Mouse (Mus musculus) CH12.LX (cell line): ENCODE results near the gene Phb. TPM values are rescaled to one million over a fixed set of nuclear protein-coding genes. Genes with fewer than 3 reads are reported as not detected.

Experiments
- DNase-seq: peaks from one replicate; pipeline ENCODE4 v3.0.0-alpha.2; 2013; ENCODE audit errors: extremely low read depth
- H3K27ac ChIP-seq: 2 replicates; pipeline ENCODE4 v1.5.1; 2012; ENCODE audit warnings: low read depth, mild to moderate bottlenecking, control low read depth, moderate library complexity; ENCODE audit not compliant: insufficient read depth
- H3K27me3 ChIP-seq: replicated peaks from 2 replicates; pipeline ENCODE3; 2012; ENCODE audit warnings: inconsistent platforms
- H3K36me3 ChIP-seq, 2 experiments: replicated peaks in 1 of 2; 2 replicates each; pipeline versions ENCODE3 to v1.6.1; 2012; ENCODE audit warnings: inconsistent platforms in 1 of 2, low read length in 1 of 2, mild to moderate bottlenecking in 1 of 2, mixed read lengths in 1 of 2, moderate library complexity in 1 of 2; ENCODE audit not compliant: control insufficient read depth in 1 of 2, insufficient read depth in 1 of 2
- H3K4me1 ChIP-seq, 2 experiments: 2 replicates each; pipeline ENCODE4 v1.6.1; 2012; ENCODE audit warnings: inconsistent platforms in 1 of 2, moderate library complexity in 1 of 2; ENCODE audit not compliant: insufficient read depth in 2 of 2, control insufficient read depth in 1 of 2
- H3K4me2 ChIP-seq: 2 replicates; pipeline ENCODE4 v1.6.1; 2012; ENCODE audit warnings: low read depth, mild to moderate bottlenecking, control low read depth; ENCODE audit not compliant: poor library complexity, insufficient read depth, severe bottlenecking
- H3K4me3 ChIP-seq, 3 experiments: fragments of 150-350 bp in 1 of 3; sonication (generic) in 1 of 3; replicated peaks in 1 of 3; 2 replicates each; pipeline versions ENCODE3 to v1.5.1; 2011 to 2012; ENCODE audit warnings: low read depth in 2 of 3, low read length in 2 of 3, mild to moderate bottlenecking in 2 of 3, moderate library complexity in 2 of 3, control low read depth in 1 of 3, improper control_type of control experiment in 1 of 3, inconsistent platforms in 1 of 3, mixed read lengths in 1 of 3; ENCODE audit not compliant: poor library complexity in 1 of 3
- H3K79me2 ChIP-seq: replicated peaks from 2 replicates; pipeline ENCODE4 v1.6.1; 2012; ENCODE audit warnings: mild to moderate bottlenecking, moderate library complexity; ENCODE audit not compliant: control insufficient read depth, poor library complexity, insufficient read depth, severe bottlenecking; ENCODE audit errors: extremely low read depth
- H3K9ac ChIP-seq: 2 replicates; pipeline ENCODE4 v1.6.1; 2012; ENCODE audit warnings: low read depth, mild to moderate bottlenecking, control low read depth, moderate library complexity; ENCODE audit not compliant: insufficient read depth
- H3K9me3 ChIP-seq: replicated peaks from 2 replicates; pipeline ENCODE3; 2012; ENCODE audit warnings: low read length, inconsistent platforms, mixed read lengths
- BHLHE40 ChIP-seq: IDR thresholded peaks from 2 replicates; pipeline ENCODE4 v1.6.1; 2011; ENCODE audit warnings: mild to moderate bottlenecking, low read depth, low read length, improper control_type of control experiment
- CHD1 ChIP-seq: IDR thresholded peaks from 2 replicates; pipeline ENCODE4 v1.6.1; 2012; ENCODE audit warnings: low read depth, low read length, improper control_type of control experiment, inconsistent platforms
- ELF1 ChIP-seq: IDR thresholded peaks from 2 replicates; pipeline ENCODE4 v1.6.1; 2014; ENCODE audit warnings: low read depth, mild to moderate bottlenecking, inconsistent platforms, low read length, improper control_type of control experiment
- ETS1 ChIP-seq: conservative IDR thresholded peaks from 2 replicates; pipeline ENCODE4 v1.6.1; 2012; ENCODE audit warnings: low read depth, mild to moderate bottlenecking, inconsistent platforms, low read length, improper control_type of control experiment, moderate library complexity
- IRF4 ChIP-seq: IDR thresholded peaks from 2 replicates; pipeline ENCODE4 v1.6.1; 2014; ENCODE audit warnings: low read depth, mild to moderate bottlenecking, inconsistent platforms, low read length, improper control_type of control experiment
- JUND ChIP-seq: conservative IDR thresholded peaks from 2 replicates; pipeline ENCODE4 v1.6.1; 2011; ENCODE audit warnings: low read depth, low read length, improper control_type of control experiment
- MAX ChIP-seq: IDR thresholded peaks from 2 replicates; pipeline ENCODE4 v1.6.1; 2011; ENCODE audit warnings: low read length, improper control_type of control experiment
- MAZ ChIP-seq: IDR thresholded peaks from 2 replicates; pipeline ENCODE4 v1.6.1; 2012; ENCODE audit warnings: low read depth, mild to moderate bottlenecking, inconsistent platforms, low read length, improper control_type of control experiment, moderate library complexity
- MEF2A ChIP-seq: IDR thresholded peaks from 2 replicates; pipeline ENCODE4 v1.6.1; 2014; ENCODE audit warnings: low read depth, mild to moderate bottlenecking, inconsistent platforms, low read length, improper control_type of control experiment, borderline replicate concordance
- MXI1 ChIP-seq: IDR thresholded peaks from 2 replicates; pipeline ENCODE4 v1.6.1; 2011; ENCODE audit warnings: mild to moderate bottlenecking, low read depth, low read length, improper control_type of control experiment
- POLR2A ChIP-seq: IDR thresholded peaks from 2 replicates; pipeline ENCODE4 v1.6.1; 2011; ENCODE audit warnings: low read depth, mild to moderate bottlenecking, improper control_type of control experiment, low read length
- SIN3A ChIP-seq: IDR thresholded peaks from 2 replicates; pipeline ENCODE4 v1.6.1; 2012; ENCODE audit warnings: low read length, improper control_type of control experiment, inconsistent platforms
- SMC3 ChIP-seq: IDR thresholded peaks from 2 replicates; pipeline ENCODE4 v1.6.1; 2011; ENCODE audit warnings: low read depth, low read length, improper control_type of control experiment
- TCF12 ChIP-seq: IDR thresholded peaks from 2 replicates; pipeline ENCODE4 v1.6.1; 2014; ENCODE audit warnings: low read depth, mild to moderate bottlenecking, inconsistent platforms, low read length, improper control_type of control experiment
- UBTF ChIP-seq: IDR thresholded peaks from 2 replicates; pipeline ENCODE4 v1.6.1; 2012; ENCODE audit warnings: low read depth, mild to moderate bottlenecking, inconsistent platforms, low read length, improper control_type of control experiment, moderate library complexity
- USF1 ChIP-seq: IDR thresholded peaks from 2 replicates; pipeline ENCODE4 v1.6.1; 2014; ENCODE audit warnings: low read depth, mild to moderate bottlenecking, inconsistent platforms, low read length, improper control_type of control experiment
- USF2 ChIP-seq: conservative IDR thresholded peaks from 2 replicates; pipeline ENCODE4 v1.6.1; 2011; ENCODE audit warnings: low read depth, low read length, improper control_type of control experiment
- ZC3H11A ChIP-seq: IDR thresholded peaks from 2 replicates; pipeline ENCODE4 v1.6.1; 2012; ENCODE audit warnings: low read depth, mild to moderate bottlenecking, inconsistent platforms, low read length, improper control_type of control experiment
- ZKSCAN1 ChIP-seq: IDR thresholded peaks from 2 replicates; pipeline ENCODE4 v1.6.1; 2012; ENCODE audit warnings: low read depth, inconsistent platforms, low read length, improper control_type of control experiment, borderline replicate concordance
- ZMIZ1 ChIP-seq: IDR thresholded peaks from 2 replicates; pipeline ENCODE4 v1.6.1; 2012; ENCODE audit warnings: low read depth, mild to moderate bottlenecking, inconsistent platforms, low read length, improper control_type of control experiment
- dilution Hi-C: fragments of 300-500 bp; cut with MboI; formaldehyde crosslinking; loops from 2 replicates; pipeline ENCODE4 v1.14.3; 2020; ENCODE audit warnings: low sequenced_read_pairs; ENCODE audit not compliant: extremely low pct_unique_long_range_greater_than_20kb, extremely low pct_ligation_motif_present
- in situ Hi-C: fragments of 300-500 bp; cut with MboI; formaldehyde crosslinking; loops from 3 replicates; pipeline ENCODE4 v1.14.3; 2019; ENCODE audit warnings: low sequenced_read_pairs, low pct_ligation_motif_present, low pct_unique_long_range_greater_than_20kb, mixed read lengths
- polyA plus RNA-seq: library from polyadenylated mRNA; unstranded; fragments of >175 nt; gene quantifications from 2 replicates; pipeline ENCODE4 v1.2.1, GENCODE M21; 2012; ENCODE audit warnings: low read depth; ENCODE audit not compliant: insufficient read length
- total RNA-seq, 2 experiments: library from RNA; depleted of rRNA; stranded (reverse); fragments of 300-350 nt in 1 of 2; fragments of >200 nt in 1 of 2; gene quantifications; 2 replicates each; pipeline ENCODE4 v1.2.3; 2012 to 2014

The Phb gene
- total and polyA plus RNA-seq, 3 experiments, result 405 to 699 (median 512) TPM

GRCm38 (mm10) chr11:95724466-95724865 lies 57.7 kb downstream of the Phb start:
- Histone ChIP-seq H3K27me3 (no peaks in the 10 kb centered on the region), H3K27ac (no peak overlapping the region), H3K79me2 (peaks cover 11% of the 10 kb centered on the region), H3K9ac (no peak overlapping the region), H3K4me1 (peaks cover 0 to 22% of the 10 kb centered on the region in 2 experiments; a peak in 2 of 4 replicates), H3K36me3 (peaks cover 0 to 16% of the 10 kb centered on the region in 2 experiments), H3K4me3 (no peak overlapping the region), H3K9me3 (no peaks in the 10 kb centered on the region), H3K4me2 (no peak overlapping the region)
- dilution Hi-C loops, result no loop called here
- no peak for DNase-seq
- TF ChIP-seq USF1, result no peak
- no peak for TF ChIP-seq POLR2A
- in situ Hi-C loops, result no loop called here

- peaks cover 0 to 23% of the 10 kb centered on the region in 2 experiments; a peak in 2 of 4 replicates for H3K4me1 ChIP-seq
- TF ChIP-seq ZC3H11A (no peak), USF2 (no peak)
- TF ChIP-seq, all 38 proteins: peak for 0
- no peak overlapping the region for H3K4me2 ChIP-seq
- no peak overlapping the region for H3K27ac ChIP-seq
- no peak for DNase-seq
- peaks cover 0 to 15% of the 10 kb centered on the region in 2 experiments for H3K36me3 ChIP-seq
- no peak overlapping the region for H3K9ac ChIP-seq
- H3K27me3 ChIP-seq, result no peaks in the 10 kb centered on the region
- in situ Hi-C loops, result no loop called here
- H3K79me2 ChIP-seq, result peaks cover 8% of the 10 kb centered on the region
- dilution Hi-C loops, result no loop called here
- H3K4me3 ChIP-seq, result no peak overlapping the region
- no peaks in the 10 kb centered on the region for H3K9me3 ChIP-seq
These were observed 59.4 kb downstream of the Phb start for GRCm38 (mm10) chr11:95726156-95726555.

GRCm38 (mm10) chr11:95727947-95728346 lies 61.2 kb downstream of the Phb start:
- Histone ChIP-seq H3K4me1 (peaks cover 0 to 23% of the 10 kb centered on the region in 2 experiments; a peak in 2 of 4 replicates), H3K27me3 (no peaks in the 10 kb centered on the region), H3K36me3 (peaks cover 0 to 13% of the 10 kb centered on the region in 2 experiments), H3K4me2 (no peak overlapping the region), H3K79me2 (peaks cover 8% of the 10 kb centered on the region), H3K4me3 (no peak overlapping the region), H3K9ac (no peak overlapping the region), H3K27ac (no peak overlapping the region), H3K9me3 (no peaks in the 10 kb centered on the region)
- in situ Hi-C loops (no loop called here), dilution Hi-C loops (no loop called here)
- DNase-seq, result no peak
- no peak for TF ChIP-seq UBTF
- no peak for TF ChIP-seq SMC3
- no peak for TF ChIP-seq MAX
- TF ChIP-seq IRF4, result no peak
- no peak for TF ChIP-seq ZMIZ1
- TF ChIP-seq USF1, result no peak
- TF ChIP-seq ZKSCAN1, result no peak
- no peak for TF ChIP-seq ELF1
- no peak for TF ChIP-seq SIN3A
- TF ChIP-seq USF2, result no peak
- TF ChIP-seq MXI1, result no peak
- TF ChIP-seq ETS1, result no peak
- no peak for TF ChIP-seq POLR2A
- no peak for TF ChIP-seq TCF12
- TF ChIP-seq MAZ, result no peak
- no peak for TF ChIP-seq JUND
- TF ChIP-seq BHLHE40, result no peak
- no peak for TF ChIP-seq CHD1
- no peak for TF ChIP-seq MEF2A
